Mouse (Mus musculus) midbrain, embryonic 16.5 days (tissue): ENCODE data around the gene Hacd1. TPM values are rescaled to one million over a fixed set of nuclear protein-coding genes. Genes with fewer than 3 reads are reported as not detected.

Experiments used
- ATAC-seq: fragments of 200-750 bp; cut with Nextera tagmentation; 2 replicates; pipeline ENCODE4 v1.8.0; 2017; ENCODE audit warnings: moderate TSS enrichment
- H3K27ac ChIP-seq: fragments of 300-500 bp; sonication (generic); 2 replicates; pipeline ENCODE4 v1.5.1; 2014; ENCODE audit warnings: mild to moderate bottlenecking, low read length, mixed read lengths
- H3K27me3 ChIP-seq: fragments of 300-500 bp; sonication (generic); 2 replicates; pipeline ENCODE4 v1.6.1; 2014; ENCODE audit warnings: low read depth, low read length, mixed read lengths; ENCODE audit not compliant: control insufficient read depth, insufficient read depth
- H3K36me3 ChIP-seq: fragments of 300-500 bp; sonication (generic); 2 replicates; pipeline ENCODE4 v1.6.1; 2014; ENCODE audit warnings: mild to moderate bottlenecking, low read length, moderate library complexity, mixed read lengths; ENCODE audit not compliant: control insufficient read depth, insufficient read depth
- H3K4me1 ChIP-seq: fragments of 300-500 bp; sonication (generic); 2 replicates; pipeline ENCODE4 v1.6.1; 2014; ENCODE audit warnings: mild to moderate bottlenecking, low read length, mixed read lengths; ENCODE audit not compliant: control insufficient read depth, insufficient read depth
- H3K4me2 ChIP-seq: fragments of 300-500 bp; sonication (generic); 2 replicates; pipeline ENCODE4 v1.6.1; 2014; ENCODE audit warnings: mild to moderate bottlenecking, low read length, mixed read lengths
- H3K4me3 ChIP-seq: fragments of 300-500 bp; sonication (generic); 2 replicates; pipeline ENCODE4 v1.5.1; 2014; ENCODE audit warnings: low read depth, mild to moderate bottlenecking, low read length, moderate library complexity, mixed read lengths
- H3K9ac ChIP-seq: fragments of 300-500 bp; sonication (generic); 2 replicates; pipeline ENCODE4 v1.6.1; 2014; ENCODE audit warnings: low read depth, low read length, mixed read lengths
- H3K9me3 ChIP-seq: fragments of 300-500 bp; sonication (generic); replicated peaks from 2 replicates; pipeline ENCODE4 v1.6.1; 2014; ENCODE audit warnings: mild to moderate bottlenecking, low read length, mixed read lengths; ENCODE audit not compliant: control insufficient read depth, poor library complexity, severe bottlenecking
- WGBS: fragments of 180-500 bp; shearing (Covaris S2); extraction: QIAGEN DNeasy Blood & Tissue Kit; methylation state at CpG from one replicate; pipeline ENCODE4 v1.1.7; 2014; 5-methylcytosine and 5-hydroxymethylcytosine counted together
- polyA plus RNA-seq: library from polyadenylated mRNA; unstranded; fragments of >200 nt; fragmentation: Nextera tagmentation; extraction: Ambion mirVana; gene quantifications from 2 replicates; pipeline ENCODE4 v1.2.1, GENCODE M21; 2015

The Hacd1 gene
- polyA plus RNA-seq, 1 experiment from 2014 or later: 74.7 TPM

GRCm38 (mm10) chr2:14043577-14044170 lies 12.3 kb downstream of the Hacd1 start:
- no peak for ATAC-seq
- H3K27ac ChIP-seq: no peak overlapping the region
- H3K4me2 ChIP-seq: no peak overlapping the region
- no peak overlapping the region for H3K4me3 ChIP-seq
- 67% methylated on average over 9 of the region's 9 CpGs for WGBS
- peaks cover 7% of the 10 kb centered on the region; the same call in 1 of the 2 replicates for H3K36me3 ChIP-seq
- no peak overlapping the region for H3K9ac ChIP-seq
- no peaks in the 10 kb centered on the region for H3K27me3 ChIP-seq
- H3K4me1 ChIP-seq: peaks cover 2% of the 10 kb centered on the region; the same call in 1 of the 2 replicates
- H3K9me3 ChIP-seq: no peaks in the 10 kb centered on the region

GRCm38 (mm10) chr2:14043011-14043410 lies 12.9 kb downstream of the Hacd1 start:
- ATAC-seq: no peak
- Histone ChIP-seq H3K4me1 (no peaks in the 10 kb centered on the region), H3K9me3 (no peaks in the 10 kb centered on the region), H3K27ac (no peak overlapping the region), H3K4me3 (no peak overlapping the region), H3K36me3 (peaks cover 7% of the 10 kb centered on the region; the same call in 1 of the 2 replicates), H3K27me3 (no peaks in the 10 kb centered on the region), H3K4me2 (no peak overlapping the region), H3K9ac (no peak overlapping the region)
- 83% methylated on average over 3 of the region's 3 CpGs for WGBS

- no peak overlapping the region for H3K4me3 ChIP-seq
- no peak overlapping the region for H3K9ac ChIP-seq
- no peak for ATAC-seq
- H3K4me1 ChIP-seq: no peaks in the 10 kb centered on the region
- 95% methylated on average over 2 of the region's 2 CpGs for WGBS
- H3K27ac ChIP-seq: no peak overlapping the region
- H3K4me2 ChIP-seq: no peak overlapping the region
- H3K9me3 ChIP-seq: no peaks in the 10 kb centered on the region
- no peaks in the 10 kb centered on the region for H3K27me3 ChIP-seq
- H3K36me3 ChIP-seq: peaks cover 7% of the 10 kb centered on the region; the same call in 1 of the 2 replicates
Measured at GRCm38 (mm10) chr2:14041249-14041648, 14.7 kb downstream of the Hacd1 start.

- H3K4me3 ChIP-seq: no peak overlapping the region
- ATAC-seq: no peak
- no peak overlapping the region for H3K27ac ChIP-seq
- H3K9me3 ChIP-seq: no peaks in the 10 kb centered on the region
- no peak overlapping the region for H3K9ac ChIP-seq
- no peaks in the 10 kb centered on the region for H3K36me3 ChIP-seq
- H3K4me1 ChIP-seq: no peaks in the 10 kb centered on the region
- 98% methylated on average over 1 of the region's 1 CpGs for WGBS
- H3K27me3 ChIP-seq: no peaks in the 10 kb centered on the region
- no peak overlapping the region for H3K4me2 ChIP-seq
Measured at GRCm38 (mm10) chr2:14019228-14019627, 36.7 kb downstream of the Hacd1 start.

GRCm38 (mm10) chr2:14005121-14005520 lies 50.8 kb downstream of the Hacd1 start:
- H3K4me2 ChIP-seq: no peak overlapping the region
- H3K36me3 ChIP-seq: no peaks in the 10 kb centered on the region
- H3K9ac ChIP-seq: no peak overlapping the region
- H3K4me1 ChIP-seq: no peaks in the 10 kb centered on the region
- no peak for ATAC-seq
- H3K27me3 ChIP-seq: no peaks in the 10 kb centered on the region
- no peaks in the 10 kb centered on the region for H3K9me3 ChIP-seq
- no peak overlapping the region for H3K27ac ChIP-seq
- no peak overlapping the region for H3K4me3 ChIP-seq
- 92% methylated on average over 1 of the region's 1 CpGs for WGBS

GRCm38 (mm10) chr2:13960136-13960535 lies 95.8 kb downstream of the Hacd1 start:
- WGBS: 100% methylated on average over 1 of the region's 1 CpGs
- Histone ChIP-seq H3K27ac (no peak overlapping the region), H3K9me3 (no peaks in the 10 kb centered on the region), H3K4me2 (no peak overlapping the region), H3K9ac (no peak overlapping the region), H3K4me1 (no peaks in the 10 kb centered on the region), H3K36me3 (no peaks in the 10 kb centered on the region), H3K27me3 (no peaks in the 10 kb centered on the region), H3K4me3 (no peak overlapping the region)
- ATAC-seq: no peak

- Histone ChIP-seq H3K9ac (no peak overlapping the region), H3K4me3 (no peak overlapping the region), H3K4me2 (no peak overlapping the region), H3K27ac (no peak overlapping the region), H3K27me3 (no peaks in the 10 kb centered on the region), H3K9me3 (no peaks in the 10 kb centered on the region), H3K36me3 (no peaks in the 10 kb centered on the region), H3K4me1 (no peaks in the 10 kb centered on the region)
- WGBS: 37% methylated on average over 2 of the region's 2 CpGs
- no peak for ATAC-seq
Measured at GRCm38 (mm10) chr2:13956463-13956862, 99.5 kb downstream of the Hacd1 start.

GRCm38 (mm10) chr2:13938118-13938517 lies 117.8 kb downstream of the Hacd1 start:
- H3K4me3 ChIP-seq: no peak overlapping the region
- 0 out of 2 replicates have a peak, but pooled peaks cover 3% of the 10 kb centered on the region for H3K4me1 ChIP-seq
- H3K4me2 ChIP-seq: no peak overlapping the region
- no peak for ATAC-seq
- no peaks in the 10 kb centered on the region for H3K36me3 ChIP-seq
- no peak overlapping the region for H3K9ac ChIP-seq
- H3K9me3 ChIP-seq: no peaks in the 10 kb centered on the region
- H3K27me3 ChIP-seq: no peaks in the 10 kb centered on the region
- WGBS: 57% methylated on average over 2 of the region's 2 CpGs
- no peak overlapping the region for H3K27ac ChIP-seq

- Histone ChIP-seq H3K4me2 (no peak overlapping the region), H3K9me3 (no peaks in the 10 kb centered on the region), H3K9ac (no peak overlapping the region), H3K4me3 (no peak overlapping the region), H3K4me1 (0 out of 2 replicates have a peak, but pooled peaks cover 3% of the 10 kb centered on the region), H3K27ac (no peak overlapping the region), H3K36me3 (no peaks in the 10 kb centered on the region), H3K27me3 (no peaks in the 10 kb centered on the region)
- ATAC-seq: peak; percentile 36; the same call in 1 of the 2 replicates
- WGBS: 57% methylated on average over 3 of the region's 3 CpGs
Measured at GRCm38 (mm10) chr2:13935343-13935742, 120.6 kb downstream of the Hacd1 start.
